Mouse (Mus musculus) inflammation-experienced regulatory T-cells, adult 6 months (primary cell): ENCODE measurements around the gene Srebf1. TPM values are rescaled to one million over a fixed set of nuclear protein-coding genes. Genes with fewer than 3 reads are reported as not detected.

Source experiments
- ATAC-seq: one replicate; pipeline ENCODE4 v1.8.0; 2017
- polyA plus RNA-seq, 3 experiments: library from polyadenylated mRNA; unstranded; fragments of 100-300 nt; shearing (Covaris generic); gene quantifications; one replicate each; pipeline ENCODE4 v1.2.1; 2017

Gene Srebf1
- polyA plus RNA-seq: 10 to 100 TPM; 21.7 to 26.7 (median 24.3) TPM

DNA sequence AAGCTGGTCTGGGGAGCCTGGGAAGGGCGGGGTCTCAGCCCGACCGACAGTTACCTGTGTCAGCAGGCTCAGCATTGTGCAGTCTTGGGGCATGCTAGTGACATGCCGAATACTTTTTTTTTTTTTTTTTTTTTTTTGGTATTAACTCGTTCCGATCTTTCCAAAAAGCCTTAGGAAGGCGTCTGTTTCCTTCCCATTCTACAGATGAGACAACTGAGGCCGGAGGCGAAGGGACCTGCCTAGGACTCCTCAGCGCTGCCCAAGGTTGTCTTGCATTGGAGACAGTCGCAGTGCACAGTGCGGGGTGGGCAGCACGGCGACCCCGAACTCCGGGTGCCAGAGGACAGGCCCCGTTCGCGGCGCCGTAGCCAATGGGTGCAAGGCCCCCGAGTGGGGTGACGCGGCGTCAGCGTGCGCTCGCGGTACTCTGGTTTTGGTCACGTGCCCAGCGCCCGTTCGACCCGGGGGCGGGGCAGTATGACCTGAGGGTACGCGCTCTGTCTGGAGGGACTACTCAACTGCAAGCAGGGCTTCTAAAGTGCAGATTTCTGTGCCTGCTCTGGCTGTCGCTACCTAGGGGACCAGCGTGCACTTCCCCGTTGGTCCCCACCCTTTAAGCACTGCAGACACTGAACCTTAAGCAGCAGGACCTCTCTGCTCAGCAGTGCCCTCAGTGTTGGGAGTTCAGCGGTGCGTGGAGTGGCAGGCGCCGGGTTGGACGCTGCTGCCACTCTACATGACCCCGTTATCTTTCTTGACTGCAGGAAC is at the start of gene Srebf1:
Srebf1 (minus strand) TSS at position 113 of the 768 bp plus-strand sequence.
- peak; percentile 75 for ATAC-seq

DNA sequence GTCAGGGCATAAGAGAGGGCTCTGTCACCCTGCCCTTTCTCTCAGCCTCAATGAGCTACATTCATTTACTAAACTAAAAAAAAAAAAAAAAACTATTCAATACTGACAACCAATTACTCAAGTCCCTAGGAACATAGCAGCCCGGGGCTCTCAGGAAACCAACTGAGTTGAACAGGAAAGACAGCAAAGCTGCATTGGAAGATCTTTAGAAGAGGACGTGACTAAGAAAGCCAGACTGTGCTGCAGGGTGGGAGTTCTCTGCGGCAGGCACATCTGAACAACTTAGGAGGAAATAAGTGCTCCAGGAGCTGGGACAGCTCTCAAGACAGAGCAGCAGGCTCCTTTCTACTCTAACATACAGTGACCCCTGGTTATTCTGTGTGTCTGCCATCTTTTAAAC is 46.2 kb upstream of the Srebf1 start:
- ATAC-seq: no peak

DNA sequence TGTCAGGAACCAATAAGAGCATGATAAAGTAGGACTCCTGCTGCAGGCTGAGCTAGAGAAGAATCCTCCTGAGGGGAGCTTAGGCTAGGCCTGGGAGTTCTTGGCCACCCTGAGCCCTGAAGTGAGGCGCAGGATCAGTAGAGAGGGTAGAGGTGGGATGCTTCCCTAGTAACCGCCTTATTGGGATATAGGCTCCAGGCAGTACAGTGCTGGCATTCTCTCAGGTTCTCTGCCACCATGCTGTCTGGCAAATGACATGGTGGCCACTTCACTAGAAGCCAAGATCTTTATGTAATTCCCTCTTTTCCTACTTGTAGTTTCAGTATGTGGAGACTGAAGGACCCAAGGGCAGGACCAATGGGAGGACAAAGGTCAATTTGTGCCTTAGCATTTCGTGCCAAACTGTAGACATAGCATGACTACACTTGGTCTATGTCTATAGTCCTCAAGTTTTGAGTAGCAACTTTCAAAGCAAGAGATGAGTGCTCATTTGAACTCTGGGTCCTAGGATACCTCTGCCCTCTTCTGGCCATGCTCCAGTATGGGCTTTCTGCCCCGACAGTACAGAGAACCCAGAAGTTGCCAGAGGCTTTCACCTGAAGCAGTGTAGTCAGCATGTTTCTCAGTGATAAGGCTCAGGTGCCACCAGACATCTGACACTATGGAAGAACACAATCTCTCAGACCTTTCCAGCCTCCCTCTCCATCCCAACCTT is 43.0 kb upstream of the Srebf1 start:
- ATAC-seq: no peak

DNA sequence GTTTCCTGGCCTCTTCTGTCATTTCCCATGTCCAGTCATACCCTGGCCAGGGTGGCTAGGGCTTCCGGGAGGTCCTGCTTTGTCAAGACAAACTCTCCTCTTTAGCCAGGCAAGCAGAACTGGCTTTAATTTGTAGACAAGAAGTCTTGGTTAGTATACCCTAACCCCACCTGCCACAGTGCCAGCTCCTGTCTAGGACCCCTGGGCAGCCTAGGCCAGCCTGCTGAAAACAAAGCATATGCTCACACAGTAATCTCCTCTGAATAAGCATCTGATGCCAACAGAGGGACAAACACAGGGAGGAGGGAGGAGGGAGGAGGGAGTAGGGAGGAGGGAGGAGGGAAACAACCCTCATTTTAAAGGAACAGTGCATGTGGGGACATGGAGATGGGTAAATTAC is 42.3 kb upstream of the Srebf1 start:
- no peak for ATAC-seq

DNA sequence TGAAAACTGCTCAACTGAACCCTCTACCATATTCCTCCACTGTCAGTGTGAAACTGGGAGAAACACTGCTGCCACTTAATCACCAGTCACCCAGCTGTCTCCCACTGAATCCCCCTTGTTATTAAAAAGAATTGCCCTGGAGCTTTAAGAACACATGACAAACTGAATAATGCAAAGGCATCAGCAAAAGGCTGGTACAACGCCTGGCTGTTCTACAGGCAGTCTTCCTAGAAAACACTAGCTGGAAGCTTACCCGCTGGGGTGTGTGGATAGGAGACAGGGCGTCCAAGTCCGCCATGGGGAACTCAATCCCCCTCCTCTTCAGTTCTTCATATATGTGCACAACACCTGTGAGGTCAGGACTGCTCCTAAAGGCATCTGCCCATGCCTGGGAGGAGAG is 40.0 kb upstream of the Srebf1 start:
- ATAC-seq: no peak

DNA sequence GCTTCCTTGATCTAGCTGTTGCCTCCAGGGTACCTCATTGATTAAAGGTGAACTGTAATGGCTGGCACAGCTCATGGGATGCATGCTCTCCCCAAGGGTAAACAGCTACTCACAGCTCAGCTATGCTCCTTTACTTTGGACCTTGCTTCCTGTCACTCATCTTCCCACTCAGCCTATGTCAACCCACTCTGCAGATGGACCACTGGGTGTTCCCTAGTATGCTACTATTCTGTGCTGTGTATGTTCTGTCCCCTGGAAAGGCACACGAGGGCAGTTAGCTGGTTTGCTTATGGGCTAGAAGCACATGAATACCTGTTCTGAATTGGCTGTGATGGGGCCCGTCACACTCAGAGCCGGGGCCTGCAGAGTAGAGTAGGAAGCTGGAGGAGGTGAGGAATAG is 38.4 kb upstream of the Srebf1 start:
- ATAC-seq: no peak

DNA sequence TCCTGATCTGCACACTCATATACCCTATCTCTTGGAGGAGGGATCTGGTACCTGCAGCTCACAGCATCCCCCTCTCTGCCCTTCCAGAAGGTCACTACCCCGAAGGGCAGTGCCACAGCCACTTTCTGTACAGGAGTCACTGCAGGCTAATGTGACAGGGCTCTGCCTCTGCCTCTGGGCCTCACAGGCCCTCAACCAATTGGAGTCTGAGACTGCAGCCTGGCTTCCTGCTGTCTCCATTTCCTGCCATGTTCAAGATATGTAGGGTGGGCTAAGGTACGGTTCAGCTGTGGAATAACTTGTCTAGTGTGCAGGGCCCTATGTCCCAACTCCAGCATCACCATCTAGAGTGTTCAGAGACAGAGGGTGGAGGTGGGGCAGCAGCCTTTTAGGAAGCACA is 35.3 kb upstream of the Srebf1 start:
- ATAC-seq: no peak

DNA sequence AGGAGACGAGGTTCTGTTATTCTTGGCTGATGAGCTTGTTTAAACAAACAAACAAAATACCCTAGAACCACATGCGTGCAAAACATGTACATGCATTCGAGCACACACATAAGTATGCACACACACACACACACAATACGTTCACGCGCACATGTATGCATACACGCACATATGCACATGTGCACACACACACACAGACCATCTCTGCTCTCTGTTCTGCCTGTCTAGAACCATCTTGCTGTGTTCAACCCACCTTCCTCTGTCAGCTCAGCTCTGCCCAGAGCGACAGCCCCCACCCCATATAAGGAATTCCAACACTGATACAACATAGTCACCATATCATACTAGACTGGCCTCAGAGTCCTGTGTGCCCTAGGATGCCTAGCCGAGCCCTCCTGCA is 34.3 kb upstream of the Srebf1 start:
- ATAC-seq: no peak

DNA sequence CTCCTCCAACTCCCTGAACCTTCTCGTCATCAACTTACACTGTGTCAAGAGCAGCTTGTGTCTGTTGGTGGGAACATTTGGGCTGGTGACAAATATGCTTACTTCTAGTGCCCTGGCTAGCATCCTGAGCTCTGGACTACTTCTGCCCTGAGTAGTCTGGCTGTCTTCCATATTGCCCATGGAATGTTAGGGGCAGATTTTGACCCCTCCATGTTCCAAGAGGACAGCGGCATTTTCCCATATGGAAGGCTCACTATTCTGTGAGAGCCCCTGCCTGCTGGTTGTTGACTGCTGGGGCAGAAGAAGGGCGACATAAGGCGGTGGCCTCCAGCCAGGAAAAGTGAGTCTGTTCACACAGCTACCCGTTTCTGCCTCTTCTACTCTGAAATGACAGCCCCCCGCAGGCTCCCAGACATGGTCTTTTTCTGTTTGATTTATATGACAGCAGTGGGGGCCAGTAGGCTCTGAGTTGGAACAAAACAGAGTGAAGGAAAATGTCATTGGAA is 33.8 kb upstream of the Srebf1 start:
- no peak for ATAC-seq

DNA sequence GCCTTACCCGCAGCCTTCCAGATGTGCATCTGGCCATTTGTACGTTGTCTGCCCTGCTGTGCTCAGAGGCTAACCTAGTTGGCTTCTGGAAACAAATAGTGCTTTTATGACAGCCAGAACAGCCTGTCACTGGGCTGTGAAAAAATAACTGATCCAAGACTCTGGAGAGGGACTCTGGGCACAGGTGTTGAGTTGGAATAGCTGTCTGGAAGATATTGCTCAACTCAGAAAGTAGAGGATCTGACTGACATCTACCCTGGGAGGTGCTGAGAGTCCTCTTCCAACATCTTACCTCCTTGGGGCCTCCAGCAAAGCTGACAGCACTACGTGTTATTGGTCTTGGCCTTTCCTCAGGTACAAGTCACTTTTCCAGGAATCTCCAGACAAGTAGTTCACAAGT is 33.3 kb upstream of the Srebf1 start:
- ATAC-seq: no peak

DNA sequence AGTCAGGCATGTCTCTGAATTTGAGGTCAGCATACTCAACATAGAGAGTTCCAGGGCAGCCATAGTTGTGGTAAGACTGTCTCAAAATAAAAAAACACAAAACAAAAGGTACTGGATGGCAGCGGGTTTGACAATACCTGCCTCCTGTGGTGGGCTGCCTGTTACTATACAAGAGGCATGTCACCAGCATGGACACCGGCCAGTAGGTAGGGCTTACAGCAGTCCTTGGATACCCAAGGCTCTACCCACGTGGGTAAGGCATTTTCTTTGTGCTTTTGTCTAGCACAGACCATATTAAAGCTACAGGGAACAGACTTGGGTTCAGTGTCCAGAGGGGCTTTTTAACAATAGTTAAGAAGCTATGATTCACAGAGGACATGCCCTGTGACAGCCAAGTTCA is 32.8 kb upstream of the Srebf1 start:
- no peak for ATAC-seq

DNA sequence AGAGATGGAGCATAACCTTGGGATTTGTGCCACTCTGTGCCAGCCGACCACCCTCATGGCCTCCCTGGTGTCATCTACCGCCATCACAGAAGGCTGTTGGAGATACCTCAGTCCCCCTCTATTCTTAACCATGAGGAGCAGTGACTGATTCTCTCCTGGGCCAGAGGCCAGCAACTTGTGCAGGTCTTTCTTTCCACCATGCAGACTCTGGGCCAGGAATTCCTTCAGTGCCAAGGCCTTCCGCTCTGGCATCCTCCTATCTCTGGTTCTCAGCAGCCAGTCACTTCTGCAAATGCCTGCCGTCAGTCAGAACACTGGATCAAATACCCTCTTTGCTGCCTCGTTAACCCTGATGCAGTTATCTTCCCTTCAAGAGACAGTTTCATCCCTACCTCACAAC is 31.9 kb upstream of the Srebf1 start:
- ATAC-seq: no peak

DNA sequence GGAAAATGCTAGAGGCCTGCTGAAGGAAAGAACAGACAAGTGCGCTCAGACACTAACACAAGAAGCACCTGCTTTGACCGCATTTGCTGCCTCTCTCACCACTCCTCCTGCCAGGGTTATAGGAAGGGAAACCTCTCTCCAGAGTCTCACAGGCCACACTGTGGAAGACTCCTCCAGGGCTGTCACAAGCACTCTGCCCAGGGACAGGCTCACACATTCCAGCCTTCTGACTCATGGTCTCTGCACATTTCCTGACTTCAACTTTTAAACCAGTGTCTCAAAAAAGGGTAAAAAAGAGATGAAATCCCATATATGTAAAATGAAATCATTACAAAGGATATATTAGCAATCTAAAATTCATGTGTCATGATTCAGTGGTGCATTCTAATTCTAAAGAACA is 31.2 kb upstream of the Srebf1 start:
- ATAC-seq: no peak

DNA sequence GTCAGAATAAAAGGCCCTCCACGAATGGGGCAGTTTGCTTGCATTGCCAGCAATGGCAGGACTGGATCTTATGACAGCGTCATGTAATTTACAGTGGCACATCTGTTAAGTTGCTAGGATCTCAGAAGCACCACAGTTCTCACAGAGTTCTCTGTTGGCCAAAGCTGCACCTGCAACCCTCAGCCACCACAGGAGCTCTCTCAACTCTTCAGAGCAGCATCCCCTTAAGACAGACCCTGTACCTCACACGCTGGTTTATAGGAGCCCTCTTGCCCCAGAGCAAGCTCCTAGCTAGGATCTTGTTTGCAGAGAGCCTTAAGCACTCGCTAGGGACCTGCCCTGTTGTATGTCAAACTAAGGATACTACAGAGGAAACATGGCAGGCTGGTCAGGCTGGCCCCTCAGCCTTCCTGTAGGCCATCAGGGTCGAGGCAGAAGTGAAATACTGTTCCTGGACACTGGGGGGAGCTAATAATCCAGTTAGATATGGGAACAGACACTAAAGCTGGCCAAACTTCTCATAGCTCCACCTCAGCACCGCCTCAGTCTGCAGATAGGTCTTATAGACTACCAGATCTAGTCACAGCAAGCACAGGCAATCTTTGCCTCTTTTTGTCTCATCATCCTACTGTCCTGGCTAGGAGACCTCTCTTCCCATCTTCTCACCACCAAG is 28.7 kb upstream of the Srebf1 start:
- ATAC-seq: peak; percentile 38

DNA sequence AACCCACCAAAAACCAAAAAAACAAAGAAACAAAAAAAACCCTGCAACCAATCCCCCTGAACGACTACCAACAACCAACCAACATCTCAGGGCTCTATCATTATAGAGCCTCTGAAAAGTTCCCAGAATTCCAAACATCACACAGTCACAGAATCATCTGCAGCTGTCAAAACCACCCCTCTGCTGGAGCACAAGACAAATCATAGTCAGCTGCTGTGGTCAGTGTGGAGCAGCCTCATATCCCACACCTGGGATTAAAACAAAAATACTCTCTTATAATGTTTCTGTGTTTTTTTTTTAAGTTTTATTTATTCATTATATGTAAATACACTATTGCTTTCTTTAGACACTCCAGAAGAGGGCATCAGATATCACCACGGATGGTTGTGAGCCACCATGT is 27.5 kb upstream of the Srebf1 start:
- no peak for ATAC-seq

DNA sequence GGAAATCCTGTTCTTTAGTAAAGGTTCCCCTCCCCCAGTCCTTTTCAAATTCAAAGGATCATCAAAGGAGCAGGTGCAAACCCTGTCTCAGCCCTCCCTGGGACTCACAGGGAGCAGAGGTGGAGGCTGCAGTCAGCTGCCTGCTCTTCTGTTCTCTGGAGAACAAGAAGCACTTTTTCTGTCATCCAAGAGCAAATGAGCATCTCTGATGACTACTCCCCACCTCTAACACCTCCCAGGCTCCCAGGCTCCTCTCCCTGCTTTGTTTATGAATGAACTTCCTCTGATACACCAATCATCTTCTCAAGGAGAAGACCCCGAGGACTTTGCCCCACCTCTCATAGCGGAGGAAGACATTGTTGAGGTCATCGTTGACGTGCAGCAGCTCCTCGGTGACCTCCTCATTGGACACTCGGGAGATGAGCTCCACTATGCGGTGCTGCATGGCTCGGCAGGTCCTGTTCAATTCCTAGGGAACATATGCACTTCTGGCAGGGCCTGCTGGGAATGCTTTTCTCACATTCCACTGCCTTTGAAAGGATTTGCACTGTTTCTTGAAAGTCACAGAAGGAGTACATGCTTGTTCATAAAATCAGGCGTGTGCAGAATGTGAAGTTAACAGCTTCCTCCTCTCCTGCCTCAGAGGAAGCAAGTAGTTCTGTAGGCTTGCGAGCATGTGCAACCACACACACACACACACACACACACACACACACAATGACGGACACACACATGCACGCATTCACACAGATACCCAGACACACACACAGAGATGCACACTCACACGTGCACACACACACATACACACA is 26.4 kb upstream of the Srebf1 start:
- no peak for ATAC-seq

DNA sequence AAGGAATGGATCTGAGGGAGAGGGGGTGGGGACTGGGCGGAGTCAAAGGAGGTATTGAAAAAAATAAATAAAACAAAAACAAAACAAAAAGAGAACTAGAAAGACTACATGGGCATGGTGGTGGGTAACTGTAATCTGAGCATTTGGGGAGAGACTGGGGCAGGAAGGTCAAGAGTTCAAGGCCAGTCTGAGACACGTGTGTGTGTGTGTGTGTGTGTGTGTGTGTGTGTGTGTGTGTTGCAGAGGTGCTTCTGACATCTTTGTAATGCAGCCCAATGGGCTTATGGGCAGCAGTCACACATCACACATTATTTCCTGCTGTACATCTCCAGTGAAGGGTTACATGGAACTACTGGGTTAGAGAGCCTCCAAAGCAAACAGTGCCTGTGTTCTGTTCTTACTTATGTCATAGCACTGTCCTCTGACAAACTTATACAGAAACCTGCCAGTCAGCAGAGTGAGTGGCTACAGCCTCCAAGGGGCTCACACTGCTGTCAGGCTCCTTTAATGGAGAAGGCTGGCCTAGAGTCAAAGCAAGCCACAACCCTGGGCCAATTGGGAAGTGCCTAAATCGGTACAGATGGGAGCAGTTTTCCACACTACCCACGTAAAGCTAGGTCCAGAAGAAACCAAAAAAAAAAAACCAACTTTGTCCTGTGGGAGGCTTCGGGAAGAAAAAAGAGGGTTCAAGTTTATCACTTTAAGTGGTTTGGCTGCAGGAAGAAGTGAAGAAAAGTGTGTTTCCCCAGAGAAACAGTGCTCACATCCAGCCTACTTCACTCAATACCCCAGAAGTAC is 25.6 kb upstream of the Srebf1 start:
- ATAC-seq: no peak

DNA sequence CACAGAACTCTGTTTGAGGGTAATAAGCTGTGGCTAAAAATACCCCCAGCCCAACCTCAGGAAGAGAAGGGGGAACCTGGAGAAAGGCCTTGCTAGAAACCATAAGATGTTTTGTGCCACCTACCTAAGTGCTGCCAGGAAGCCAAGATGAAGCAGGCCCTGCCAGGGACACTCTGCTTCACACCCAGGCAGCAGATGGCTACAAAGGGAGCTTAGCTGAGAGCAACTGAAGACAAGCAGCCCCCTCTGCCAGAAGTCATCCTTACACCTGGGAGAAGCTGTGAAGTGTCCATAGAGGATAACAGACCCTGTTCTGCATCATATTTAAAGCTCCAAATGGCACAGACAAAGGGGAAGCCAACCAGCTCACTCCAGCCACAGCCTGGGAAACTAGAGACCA is 23.7 kb upstream of the Srebf1 start:
- ATAC-seq: no peak

DNA sequence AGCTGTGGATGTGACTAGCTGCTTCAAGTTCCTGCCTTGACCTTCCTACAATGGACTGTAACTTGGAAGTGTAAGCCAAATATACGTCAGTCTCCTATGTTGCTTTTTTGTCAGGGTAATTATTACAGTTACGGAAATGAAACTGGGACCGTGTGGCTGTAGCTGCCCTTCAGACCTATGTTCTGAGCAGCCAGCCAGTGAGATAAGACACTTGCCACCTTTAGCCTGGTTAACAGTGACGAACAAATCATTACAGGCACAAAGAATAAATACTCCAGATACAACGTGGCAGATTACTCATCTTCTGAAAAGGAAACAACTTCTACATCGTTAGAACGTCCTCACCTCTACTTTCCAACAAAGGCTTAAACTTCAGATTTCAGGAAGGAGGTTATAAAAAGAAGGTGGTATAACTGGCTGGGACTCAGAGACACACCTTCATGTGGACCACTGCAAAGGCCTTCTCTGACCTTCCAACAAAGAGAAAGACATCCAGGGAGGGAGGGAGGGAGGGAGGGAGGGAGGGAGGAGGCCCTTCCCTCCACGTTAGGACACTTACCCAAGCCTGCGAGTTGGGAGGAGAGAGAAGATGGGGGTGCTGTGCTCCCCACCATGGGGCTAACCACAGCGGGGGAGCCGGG is 22.2 kb upstream of the Srebf1 start:
- no peak for ATAC-seq

DNA sequence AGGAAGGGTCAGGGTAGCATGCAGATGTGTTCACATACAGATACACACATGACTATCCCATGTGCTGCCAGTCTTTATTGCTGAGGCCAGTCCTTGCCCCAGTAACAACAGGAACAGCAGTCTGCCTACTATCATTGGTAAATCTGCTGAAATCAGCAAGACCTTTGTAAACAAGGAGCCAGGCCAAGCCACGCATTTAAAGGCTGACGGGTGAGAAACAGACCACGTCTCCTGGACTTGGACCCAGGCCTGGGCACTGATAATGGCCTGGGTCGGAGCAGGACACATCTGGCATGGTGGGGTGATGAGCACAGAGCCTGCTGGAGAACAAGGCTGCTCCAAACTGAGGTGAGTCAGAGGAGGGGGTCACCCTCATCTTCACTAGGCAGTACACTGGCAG is 18.1 kb upstream of the Srebf1 start:
- no peak for ATAC-seq

DNA sequence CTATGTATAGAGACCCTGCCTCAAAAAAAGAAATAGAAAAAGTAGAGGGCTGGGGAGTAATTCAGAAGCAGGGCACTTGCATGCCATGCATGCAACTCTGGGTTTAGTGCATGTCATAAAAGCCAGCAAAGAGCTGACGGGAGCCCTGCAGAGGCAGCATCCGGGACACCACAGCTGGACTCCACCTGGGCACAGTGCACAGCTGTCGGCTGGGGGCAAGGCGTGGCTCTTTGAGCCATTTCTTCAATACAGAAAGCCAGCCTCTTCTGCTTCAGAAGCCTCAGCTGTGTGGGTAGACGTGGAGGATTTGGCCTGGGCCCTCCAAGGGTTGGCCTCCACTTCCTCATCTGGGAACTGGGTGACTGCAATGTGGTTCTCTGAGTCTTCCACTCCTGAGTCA is 13.0 kb upstream of the Srebf1 start:
- no peak for ATAC-seq
